Mouse (Mus musculus) ES-CJ7 (cell line): ENCODE measurements around the gene Pptc7.
A peak's percentile ranks its signal among the peaks of the same experiment; 100 is the strongest.

Experiments used
- DNase-seq: peaks from one replicate; pipeline ENCODE4 v3.0.0; 2011; ENCODE audit warnings: low read depth, low spot score

Pptc7 gene

DNA sequence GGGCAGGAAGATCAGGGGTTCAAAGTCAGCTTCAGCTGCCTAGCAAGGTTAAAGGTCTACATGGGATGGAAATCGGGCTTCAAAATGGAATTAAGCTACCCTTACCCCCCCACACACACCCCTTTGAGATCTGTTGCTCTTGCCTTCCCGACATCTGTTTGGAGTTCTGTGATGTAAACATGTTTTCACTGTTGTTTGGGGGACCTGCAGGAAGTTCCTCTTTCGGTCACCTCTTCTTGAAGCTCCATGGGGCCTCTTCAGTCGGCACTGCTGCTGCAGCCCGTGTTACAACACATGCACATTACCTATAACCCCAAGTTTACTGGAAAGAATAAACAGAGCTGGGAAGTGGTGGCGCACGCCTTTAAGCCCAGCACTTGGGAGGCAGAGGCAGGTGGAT, 17.0 kb upstream of the Pptc7 start:
- DNase-seq, result no peak

DNA sequence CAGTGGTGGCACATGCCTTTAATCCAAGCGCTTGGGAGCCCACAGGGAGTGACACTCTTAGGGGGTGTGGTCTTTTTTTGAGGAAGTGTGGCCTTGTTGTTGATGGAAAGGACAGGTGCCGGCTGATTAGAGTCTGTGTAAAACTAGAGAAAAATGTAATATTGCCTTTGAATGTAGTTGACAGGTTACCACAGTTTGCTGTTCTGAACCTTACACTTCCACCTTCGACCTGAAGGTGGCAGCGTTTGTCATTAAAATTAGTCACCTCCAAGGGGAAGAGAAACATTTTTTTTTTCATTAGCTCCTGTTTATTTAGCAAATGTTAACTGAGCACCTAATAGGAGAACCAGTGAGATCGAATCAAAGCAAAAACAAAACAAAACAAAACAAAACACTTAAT, 16.3 kb upstream of the Pptc7 start:
- peak; percentile 58 for DNase-seq

DNA sequence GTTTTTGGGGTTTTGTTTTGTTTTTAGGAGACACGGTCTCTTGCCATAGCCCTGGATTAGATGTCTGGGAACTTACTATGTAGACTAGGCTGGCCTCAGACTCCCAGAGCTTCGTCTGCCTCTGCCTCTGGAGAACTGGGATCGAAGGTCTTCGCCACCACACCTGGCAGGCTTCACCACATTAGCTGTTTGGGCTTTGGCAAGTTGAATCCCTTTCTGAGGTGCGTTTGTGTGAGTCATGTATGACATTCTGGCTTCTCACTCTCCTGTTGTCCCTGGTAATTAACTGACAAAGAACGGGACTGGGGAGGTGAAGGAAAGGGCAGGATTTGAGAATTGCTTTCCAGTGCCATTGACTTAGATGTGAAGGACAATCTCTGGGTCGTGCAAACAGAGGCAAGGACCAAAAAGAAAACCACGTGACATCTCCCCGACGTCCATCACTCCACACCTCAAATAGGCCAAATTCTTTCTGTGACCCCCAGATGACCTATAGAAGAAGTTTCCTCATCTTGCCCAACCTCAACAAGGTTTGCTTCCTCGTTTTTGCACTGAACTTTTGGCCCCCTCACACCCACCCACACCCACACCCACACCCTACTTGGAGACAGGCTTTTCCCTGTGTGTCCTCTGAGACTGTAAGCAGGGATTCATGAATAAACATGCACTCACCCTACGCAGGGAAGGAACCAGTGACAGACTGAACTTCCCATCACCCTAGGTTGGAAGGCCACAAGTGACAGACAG, 15.1 kb upstream of the Pptc7 start:
- peak; percentile 89 for DNase-seq

DNA sequence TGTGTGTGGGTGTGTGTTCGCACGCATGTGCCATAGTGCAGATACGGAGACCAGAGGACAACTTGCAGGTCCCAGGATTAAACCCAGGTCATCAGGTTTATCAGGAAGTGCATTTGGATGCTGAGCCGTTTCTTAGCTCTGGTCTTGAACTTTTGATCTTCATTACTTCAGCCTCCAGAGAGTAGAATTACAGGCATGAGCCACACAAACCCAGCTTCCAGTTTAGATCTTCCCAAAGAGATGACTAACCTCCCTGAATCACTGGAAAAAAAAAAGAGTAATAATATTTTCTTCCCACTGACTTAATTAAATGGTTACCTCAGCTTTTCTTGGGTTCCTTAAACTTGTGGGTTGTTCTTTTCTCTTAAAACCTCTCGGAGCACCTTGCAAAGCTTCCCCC, 11.3 kb upstream of the Pptc7 start:
- DNase-seq, result no peak

DNA sequence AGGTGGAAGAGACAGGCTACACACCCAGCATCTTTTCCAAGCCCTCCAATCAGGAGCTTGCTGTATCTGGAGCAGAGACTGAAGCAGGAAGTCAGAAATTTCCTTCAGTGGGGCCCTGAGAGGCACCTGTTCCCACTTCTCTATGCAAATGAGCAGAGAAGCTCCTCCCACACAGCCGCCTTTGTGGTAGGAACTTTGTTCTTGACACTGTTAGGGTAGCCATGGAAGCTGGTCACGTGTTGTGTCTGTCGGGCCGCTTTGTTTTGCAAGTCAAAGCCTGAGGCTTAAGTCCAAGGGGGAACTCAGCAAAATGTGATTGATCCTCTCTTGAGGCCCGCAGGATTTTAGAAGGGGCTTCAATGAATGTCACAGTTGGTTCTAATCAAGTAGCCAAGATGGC, 9.4 kb upstream of the Pptc7 start:
- DNase-seq, result peak; percentile 98

DNA sequence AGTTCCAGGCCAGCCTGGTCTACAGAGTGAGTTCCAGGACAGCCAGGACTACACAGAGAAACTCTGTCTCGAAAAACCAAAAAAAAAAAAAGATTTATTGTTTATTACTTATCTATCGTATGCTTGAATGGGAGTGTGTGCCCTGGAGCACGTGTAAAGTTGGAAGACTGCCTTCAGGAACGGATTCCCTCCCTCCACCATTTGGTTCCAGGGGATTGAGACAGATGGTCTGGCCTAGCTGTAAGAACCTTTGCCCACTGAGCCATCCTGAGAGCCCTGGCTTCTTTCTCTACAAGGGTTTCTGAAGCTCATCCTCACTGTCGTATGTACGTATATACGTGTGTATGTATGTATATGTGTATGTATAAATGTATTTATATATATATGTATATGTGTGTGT, 5.2 kb upstream of the Pptc7 start:
- DNase-seq, result no peak

DNA sequence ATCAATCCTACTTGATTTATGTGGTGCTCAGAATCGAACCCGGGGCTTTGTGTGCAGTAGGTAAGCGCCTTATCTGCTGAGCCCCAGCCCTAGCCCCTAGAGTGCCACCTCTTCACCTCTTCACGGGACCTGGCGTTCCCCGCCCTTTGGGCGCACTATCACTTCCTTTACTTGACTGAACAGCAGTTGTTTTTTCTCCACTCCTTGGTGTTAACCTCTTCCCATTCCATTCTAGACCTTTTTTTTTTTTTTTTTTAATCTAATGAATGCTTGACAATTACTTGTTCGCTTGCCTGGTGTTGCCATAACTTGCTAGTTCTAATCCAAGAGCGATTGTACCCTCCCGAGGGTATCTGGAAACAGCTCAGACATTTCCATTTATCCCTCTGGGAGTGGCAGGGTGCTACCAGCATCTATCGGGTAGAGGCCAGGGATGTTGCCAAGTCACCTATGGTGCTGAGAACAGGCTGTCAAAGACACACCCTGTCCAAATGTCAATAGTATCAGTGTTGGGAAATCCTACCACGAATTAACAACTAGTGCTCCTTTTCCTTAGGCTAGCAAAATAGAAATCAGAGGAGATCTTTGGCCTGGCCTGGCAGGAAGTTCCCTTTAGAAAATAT, 4.3 kb upstream of the Pptc7 start:
- no peak for DNase-seq

DNA sequence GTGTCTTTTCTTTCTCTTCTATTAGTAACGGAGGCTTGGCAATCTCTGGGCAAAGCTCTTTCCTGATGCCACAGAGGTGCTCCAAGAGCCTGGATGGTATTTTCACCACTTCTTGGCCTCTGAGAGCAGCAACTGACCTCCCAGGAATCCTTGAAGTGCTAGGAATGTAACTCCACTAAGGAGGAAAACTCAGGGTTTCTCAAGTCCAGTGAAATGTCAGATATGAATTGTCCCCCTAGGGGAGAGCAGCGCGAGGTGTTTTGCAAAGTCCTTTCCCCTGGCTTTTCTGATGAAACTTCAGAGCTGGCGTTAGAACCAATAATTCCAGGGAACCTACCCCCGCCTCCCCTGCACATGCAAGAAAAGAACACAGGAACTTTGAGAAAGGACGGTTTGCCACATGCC, 3.7 kb upstream of the Pptc7 start:
- DNase-seq, result no peak

DNA sequence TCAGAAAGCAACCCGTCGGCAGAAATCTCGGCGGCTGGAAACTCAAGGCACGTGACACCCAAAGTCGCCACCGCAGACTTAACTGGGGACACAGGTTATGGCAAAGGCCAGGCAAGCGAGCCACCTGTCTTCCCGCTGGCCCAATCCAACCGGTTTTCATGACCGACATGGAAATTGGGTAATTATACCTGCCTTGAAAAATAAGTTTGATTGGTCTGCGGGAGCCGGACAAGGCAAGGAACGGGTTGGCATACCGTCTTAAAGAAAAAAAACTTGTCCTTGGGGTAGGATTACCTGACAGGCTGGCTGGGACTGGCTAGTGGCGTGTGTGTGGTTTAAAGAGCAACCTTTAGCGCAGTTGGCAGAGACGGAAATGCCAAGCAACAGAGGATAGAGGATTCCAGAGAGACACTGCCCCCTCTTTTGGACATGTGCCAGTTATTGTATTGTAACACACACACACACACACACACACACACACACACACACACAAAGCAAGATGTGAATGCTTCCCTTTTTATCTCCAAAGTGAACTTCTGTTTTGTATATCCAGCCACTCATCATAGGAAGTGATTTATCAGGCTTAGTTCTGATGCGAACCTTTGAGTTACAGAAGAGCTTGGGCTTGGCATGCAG, 3.2 kb upstream of the Pptc7 start:
- DNase-seq, result no peak

DNA sequence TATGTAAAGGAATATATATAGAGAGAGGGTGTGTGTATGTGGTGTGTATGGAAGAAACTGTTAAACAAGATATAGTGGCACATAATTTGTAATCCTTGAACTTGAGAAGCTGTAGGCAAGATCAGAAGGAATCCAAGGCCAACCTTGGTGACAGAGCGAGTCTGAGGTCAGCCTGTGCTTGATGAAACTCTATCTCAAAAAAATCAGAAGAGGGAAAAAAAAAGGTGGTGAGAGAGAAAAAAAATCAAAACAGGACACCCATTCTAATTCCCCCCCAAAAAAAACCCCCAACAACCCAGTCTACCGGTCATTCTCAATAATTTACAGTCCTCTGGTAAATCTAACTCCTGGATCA, 360 bp upstream of the Pptc7 start:
- no peak for DNase-seq

DNA sequence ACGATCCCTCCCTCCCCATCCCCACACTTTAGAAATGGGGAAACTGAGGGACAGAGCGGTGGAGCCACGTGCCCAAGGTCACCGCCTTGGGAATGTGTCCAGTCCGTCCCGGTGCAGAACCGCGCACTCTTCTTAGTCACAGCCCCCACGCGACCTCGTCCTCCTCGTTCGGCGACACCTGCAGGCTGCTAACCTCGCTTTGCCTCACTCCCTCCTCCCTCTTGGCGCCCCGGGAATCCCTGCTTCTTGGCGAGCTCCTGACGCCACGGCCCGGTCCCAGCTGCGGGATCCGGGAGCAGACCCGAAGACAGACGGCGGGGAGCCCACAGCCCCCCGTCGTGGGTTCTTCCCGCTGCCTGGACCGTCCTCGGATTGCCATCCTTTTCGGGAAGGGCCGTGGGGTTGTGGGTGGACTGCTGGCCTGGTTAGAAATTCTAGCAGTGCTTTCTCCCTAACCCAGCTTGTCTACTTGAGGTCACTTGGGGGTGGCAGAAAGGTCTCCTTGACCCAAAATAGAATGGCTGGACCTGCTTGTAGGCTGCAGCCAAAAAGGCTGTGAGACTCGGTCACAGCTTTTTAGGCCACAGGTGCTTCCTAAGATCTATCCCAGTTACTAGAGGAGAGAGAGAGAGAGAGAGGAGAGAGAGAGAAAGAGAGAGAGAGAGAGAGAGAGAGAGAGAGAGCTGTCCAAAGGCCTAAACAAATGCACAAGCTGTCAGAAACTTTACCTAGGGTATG, 1.0 kb downstream of the Pptc7 start:
- no peak for DNase-seq

DNA sequence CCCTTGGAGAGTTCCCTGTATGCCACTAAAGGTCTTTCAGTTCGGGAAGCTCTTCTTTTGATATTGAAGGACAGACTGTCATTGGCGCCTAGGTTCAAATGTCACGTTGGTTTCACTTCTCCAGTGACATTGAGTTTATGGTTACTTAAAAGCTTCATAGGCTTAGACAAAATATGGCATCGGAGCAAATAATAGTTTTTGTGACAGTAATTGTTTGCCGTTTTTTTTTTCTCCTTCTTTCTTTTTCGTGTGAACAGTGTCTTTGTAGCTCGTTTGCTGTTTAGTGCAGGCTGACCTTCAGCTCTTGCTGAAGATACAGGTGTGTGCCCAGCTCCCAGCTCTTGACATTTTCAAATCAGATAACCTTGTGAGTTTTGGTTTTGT, 1.6 kb downstream of the Pptc7 start:
- DNase-seq, result no peak

DNA sequence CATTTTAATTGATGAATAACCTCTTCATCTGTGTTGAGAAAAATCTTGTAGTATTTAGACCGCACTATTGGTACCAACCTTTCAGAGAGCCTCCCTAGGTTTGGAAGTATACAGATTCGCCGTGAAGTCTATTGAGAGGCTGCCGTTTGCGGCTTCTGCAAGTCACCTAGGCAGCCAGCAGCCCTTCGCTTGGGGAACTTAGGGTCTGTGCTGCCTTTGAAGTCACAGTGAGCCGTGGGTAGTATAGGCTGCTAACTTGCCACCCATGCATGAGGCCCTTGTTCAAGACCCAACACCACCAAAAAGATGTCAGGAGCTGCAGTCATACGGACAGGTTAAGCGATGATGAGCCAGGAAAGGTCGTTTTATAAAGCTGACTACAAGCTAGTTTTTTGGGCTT, 2.0 kb downstream of the Pptc7 start:
- no peak for DNase-seq

DNA sequence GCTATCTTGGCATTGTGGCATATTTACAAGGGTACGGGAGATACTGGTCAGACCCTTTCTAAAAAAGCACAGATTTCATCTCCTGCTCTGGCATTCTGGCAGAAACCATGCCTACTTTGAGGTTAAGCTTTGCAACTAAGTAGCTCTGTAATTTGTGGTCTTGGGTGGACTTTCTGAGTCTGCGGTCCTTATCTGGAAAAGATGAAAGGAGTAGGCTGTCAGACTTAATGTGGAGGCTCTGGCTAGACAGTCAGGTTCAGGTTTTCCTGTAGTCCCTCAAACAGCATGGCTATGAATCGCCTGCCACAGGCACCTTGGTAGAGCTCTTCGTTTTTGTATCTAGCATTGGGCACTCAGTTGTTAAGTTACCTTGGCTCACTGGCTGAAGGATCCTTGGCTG, 2.9 kb downstream of the Pptc7 start:
- DNase-seq, result no peak

DNA sequence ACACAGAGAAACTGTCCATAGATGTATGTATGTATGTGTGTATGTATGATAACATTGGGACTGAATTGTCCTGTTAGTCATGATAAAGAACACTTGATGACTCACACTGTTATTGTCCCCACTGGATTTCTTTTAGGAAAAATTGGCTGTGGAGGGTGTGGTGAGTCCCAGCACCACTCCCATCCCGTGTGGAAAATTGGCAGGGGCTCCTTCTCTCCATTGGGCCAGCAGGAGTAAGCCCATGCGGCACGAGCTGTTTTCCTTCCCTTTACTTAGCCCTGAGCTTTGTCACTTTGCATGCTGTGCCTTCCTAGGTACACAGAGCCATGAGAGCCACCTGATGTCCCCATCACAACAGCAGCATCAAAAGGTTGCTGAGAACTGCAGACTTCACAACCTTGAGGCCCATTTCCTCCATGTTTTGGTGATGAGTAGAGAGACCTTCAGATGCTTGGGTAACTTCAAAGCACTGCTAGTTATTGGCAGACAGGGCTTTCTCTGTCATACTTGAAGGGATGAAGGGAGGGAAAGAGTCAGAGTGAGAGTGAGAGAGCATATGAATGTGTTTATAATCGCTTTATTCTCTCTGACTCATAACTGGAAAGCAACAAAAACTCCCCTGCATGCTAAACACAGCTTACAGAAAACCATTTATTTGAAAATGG, 4.1 kb downstream of the Pptc7 start:
- DNase-seq, result no peak

DNA sequence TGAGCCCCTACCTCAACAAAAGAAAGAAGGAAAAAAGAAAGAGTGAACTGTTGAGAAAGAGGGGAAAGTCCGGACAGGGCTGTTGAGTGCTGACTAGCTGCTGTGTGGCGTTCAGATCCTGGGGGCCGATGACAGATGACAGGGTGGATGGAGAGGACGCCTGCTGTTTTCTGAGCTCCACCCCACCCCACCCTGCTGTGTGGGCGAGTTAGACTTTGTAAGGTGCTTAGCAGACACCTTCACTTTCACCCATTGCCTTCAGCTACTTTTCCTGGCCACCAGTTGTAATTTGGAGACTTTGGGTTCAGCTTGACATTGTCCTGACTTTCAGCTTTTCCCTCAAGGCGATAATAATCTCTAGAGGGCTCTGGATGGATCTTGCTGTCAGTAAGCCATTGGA, 7.0 kb downstream of the Pptc7 start:
- DNase-seq, result no peak

DNA sequence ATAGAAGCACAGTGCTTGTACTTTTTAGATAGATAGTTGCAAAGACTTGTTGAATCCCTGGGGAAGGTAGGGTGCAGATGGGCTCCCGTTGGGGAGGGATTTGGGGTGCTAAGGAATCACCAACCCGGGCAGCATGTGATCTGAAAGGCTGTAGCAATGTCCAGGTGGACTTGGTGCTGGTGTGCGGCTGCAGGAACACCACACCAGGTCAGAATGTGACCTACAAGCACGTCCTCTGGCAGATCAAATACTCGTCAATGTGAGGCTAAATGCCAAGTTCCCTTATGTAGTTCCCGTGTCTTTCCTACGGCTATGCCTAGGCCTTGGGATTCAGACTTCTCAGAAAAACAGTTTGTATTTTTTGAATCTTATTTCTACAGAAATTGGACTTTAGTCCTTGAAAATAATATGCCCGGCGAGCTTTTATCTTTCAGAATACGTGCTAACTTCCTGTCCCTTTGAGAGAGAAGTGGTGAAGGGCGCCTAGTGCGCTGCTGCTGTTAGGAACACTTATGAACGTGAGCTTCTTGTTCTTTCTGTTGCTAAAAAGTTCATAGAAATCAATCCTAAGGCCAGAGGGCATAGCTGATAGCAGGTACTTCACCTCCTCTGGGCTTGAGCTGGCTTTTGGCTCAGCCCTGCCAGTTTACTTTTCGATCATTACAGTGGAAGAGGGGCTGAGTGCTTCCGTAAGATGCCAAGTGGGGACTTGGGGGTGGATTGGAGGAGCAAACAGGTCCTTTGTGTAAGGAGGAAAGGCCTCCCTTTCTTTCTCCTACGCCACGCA, 7.6 kb downstream of the Pptc7 start:
- DNase-seq, result no peak

DNA sequence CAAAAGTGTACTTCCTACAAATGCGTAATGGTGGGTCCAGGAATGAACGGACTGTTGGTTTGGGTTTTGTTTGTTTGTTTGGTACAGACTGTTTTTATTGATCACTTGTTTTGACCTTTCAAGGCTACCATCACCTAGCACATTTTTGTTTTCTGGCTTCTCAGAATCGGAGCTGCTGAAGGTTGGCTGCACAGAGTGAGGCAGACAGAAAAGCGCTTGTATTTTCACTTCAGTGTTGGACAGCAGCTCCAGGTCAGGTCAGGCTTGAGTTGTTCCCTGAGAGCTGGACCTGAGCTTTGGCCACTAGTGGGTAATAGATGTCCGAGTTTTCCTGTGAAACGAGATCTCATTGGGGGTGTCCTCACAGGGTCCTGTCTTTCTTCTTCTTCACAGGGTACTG, 9.0 kb downstream of the Pptc7 start:
- no peak for DNase-seq

DNA sequence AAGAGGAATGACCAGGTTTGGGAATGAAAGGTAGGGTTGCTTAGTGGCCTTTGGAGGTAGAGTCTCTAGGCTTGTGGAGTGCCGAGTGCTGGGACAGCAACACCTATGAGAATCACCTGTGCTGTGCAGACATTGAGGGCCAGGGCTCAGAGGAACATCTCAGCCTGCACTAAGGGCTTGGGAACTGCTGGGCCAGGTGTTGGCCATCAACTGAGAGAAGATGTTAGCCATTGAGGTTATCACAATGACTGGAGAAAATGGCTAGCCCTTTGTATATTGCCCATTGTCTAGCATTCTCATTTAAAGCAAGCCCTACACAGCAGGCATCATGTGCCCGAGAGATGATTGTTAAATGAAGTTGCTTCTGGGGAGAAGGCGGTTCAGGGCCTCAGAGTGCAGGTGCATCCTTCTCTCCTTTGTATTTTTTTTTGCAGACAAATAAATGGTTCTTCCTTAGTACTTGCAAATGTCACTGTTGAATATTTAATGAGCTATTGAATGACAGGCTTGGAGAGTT, 10.1 kb downstream of the Pptc7 start:
- peak; percentile 67 for DNase-seq

DNA sequence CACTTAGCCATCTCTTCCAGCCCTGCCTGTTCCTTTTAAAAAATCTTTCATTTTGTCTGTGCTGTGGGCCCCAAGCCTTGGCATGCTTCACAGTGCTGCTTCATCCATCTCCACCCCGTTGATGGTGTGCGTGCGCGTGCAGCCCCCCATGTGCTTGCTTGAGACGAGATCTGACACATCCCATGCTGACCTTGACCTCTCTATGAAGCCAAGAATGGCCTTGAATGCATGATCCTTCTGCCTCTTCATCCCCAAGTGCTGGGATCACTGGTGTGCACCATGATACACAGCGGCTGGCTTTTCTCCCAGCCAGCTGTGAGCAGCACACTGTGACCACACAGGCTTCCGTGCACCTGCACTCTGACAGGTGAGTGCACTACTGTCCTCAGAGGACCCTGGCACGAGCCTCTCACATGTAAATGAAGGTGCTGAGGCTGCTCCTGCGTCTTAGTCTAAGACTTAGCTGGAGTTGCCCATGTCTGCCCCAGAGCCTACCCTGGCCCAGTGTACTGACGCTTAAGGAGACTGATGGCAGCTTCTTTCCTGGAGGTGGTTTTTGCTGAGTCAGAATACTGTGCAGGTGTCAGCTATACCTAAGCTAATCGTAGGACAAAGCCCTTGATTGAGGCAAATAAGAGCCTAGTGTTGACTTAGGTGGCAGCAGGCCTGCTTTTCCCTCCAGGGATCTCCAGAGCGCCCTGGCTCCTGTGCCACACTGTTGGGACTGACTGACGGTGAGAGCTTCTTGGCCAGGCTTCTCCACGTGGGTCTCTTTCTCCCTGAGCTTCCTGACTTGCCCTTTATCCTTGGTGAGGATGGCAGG, 11.2 kb downstream of the Pptc7 start:
- no peak for DNase-seq
